Mouse (Mus musculus) C2C12 (cell line): ENCODE data around the gene Eps8l3. TPM values are rescaled to one million over a fixed set of nuclear protein-coding genes. Genes with fewer than 3 reads are reported as not detected.

ENCODE experiments used
- H3K27me3 ChIP-seq: one replicate; pipeline ENCODE4 v1.6.1; 2011; ENCODE audit not compliant: control insufficient read depth, insufficient read depth, insufficient read length
- H3K36me3 ChIP-seq: one replicate; pipeline ENCODE4 v1.6.1; 2011; ENCODE audit not compliant: control insufficient read depth, insufficient read depth
- H3K4me3 ChIP-seq: one replicate; pipeline ENCODE4 v1.5.1; 2011; ENCODE audit warnings: mild to moderate bottlenecking, control low read depth; ENCODE audit not compliant: poor library complexity, insufficient read depth, severe bottlenecking
- H3K79me2 ChIP-seq: one replicate; pipeline ENCODE4 v1.6.1; 2011; ENCODE audit not compliant: control insufficient read depth, insufficient read depth
- H3K79me3 ChIP-seq: one replicate; pipeline ENCODE4 v1.6.1; 2011; ENCODE audit warnings: low read depth, control low read depth
- H3ac ChIP-seq: one replicate; pipeline ENCODE3; 2011; ENCODE audit warnings: low read depth; ENCODE audit not compliant: control insufficient read depth, insufficient read length
- CEBPB ChIP-seq: IDR thresholded peaks from one replicate; pipeline ENCODE4 v1.6.1; 2011; ENCODE audit warnings: low read depth, mild to moderate bottlenecking, control low read depth, moderate library complexity
- CTCF ChIP-seq: IDR thresholded peaks from one replicate; pipeline ENCODE4 v1.5.1; 2011; ENCODE audit not compliant: control insufficient read depth, insufficient read depth, insufficient read length
- FOSL1 ChIP-seq: IDR thresholded peaks from one replicate; pipeline ENCODE4 v1.8.0; 2011; ENCODE audit warnings: mild to moderate bottlenecking, low read length; ENCODE audit not compliant: poor library complexity, insufficient read depth, severe bottlenecking
- MAX ChIP-seq: IDR thresholded peaks from one replicate; pipeline ENCODE4 v1.6.1; 2011; ENCODE audit warnings: mild to moderate bottlenecking, control low read depth
- MYOD1 ChIP-seq: IDR thresholded peaks from one replicate; pipeline ENCODE4 v1.6.1; 2011; ENCODE audit warnings: low read depth; ENCODE audit not compliant: control insufficient read depth, insufficient read length
- MYOG ChIP-seq: IDR thresholded peaks from one replicate; pipeline ENCODE4 v1.6.1; 2011; ENCODE audit not compliant: control insufficient read depth, insufficient read length; ENCODE audit errors: extremely low read depth
- USF1 ChIP-seq: IDR thresholded peaks from one replicate; pipeline ENCODE4 v1.6.1; 2011; ENCODE audit warnings: low read depth, mild to moderate bottlenecking, control low read depth, moderate library complexity
- polyA plus RNA-seq: library from polyadenylated mRNA; unstranded; fragments of >200 nt; fragmentation: generic; extraction: Trizol; gene quantifications from one replicate; pipeline ENCODE4 v1.2.1, GENCODE M21; 2012; ENCODE audit warnings: missing spikeins

The Eps8l3 gene
- polyA plus RNA-seq, 1 experiment, result not detected

DNA sequence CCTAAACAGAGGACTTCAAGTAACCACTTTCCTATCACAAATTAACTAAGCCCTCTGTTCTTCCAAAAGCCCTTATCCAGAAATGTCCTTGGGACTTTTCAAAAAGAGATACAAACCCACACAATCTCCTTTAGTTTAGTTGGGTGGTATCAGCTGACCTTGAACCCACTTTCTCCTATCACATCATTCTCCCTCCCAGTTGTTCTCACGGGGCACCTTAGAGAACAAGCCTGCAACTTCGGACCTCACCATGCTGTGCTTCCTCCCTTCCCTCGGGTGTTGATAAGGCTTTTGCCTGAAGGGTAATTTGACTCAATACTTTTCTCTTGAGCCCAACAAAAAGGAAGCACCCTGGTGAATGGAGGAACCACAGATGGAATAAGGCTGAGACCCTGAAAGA is 58.9 kb downstream of the Eps8l3 start:
- Histone ChIP-seq H3ac (no peak overlapping the region), H3K79me3 (no peaks in the 10 kb centered on the region), H3K79me2 (no peaks in the 10 kb centered on the region), H3K4me3 (no peak overlapping the region), H3K27me3 (peaks cover 5% of the 10 kb centered on the region), H3K36me3 (no peaks in the 10 kb centered on the region)
- TF ChIP-seq MAX (no peak), CTCF (no peak)

DNA sequence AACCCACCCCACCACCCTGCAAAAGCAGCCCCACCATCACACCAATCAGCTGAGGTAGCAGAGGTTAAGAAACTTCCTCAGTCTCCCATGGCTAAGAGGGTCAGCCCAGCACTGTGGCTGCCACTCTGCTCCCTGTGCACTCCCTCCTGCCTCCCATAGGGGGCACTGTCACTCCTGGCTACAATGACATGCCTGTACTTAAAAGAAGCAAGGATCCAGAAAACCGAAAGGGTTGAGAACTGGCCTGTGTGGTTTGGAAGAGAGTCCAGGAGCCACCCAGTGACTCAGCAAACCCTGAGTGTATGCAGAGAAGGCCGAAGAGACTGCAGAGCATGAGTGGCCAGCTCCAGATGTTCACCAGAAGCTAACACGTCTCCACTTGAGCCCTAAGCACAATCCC is 62.4 kb downstream of the Eps8l3 start:
- no peaks in the 10 kb centered on the region for H3K79me3 ChIP-seq
- no peak overlapping the region for H3K4me3 ChIP-seq
- no peaks in the 10 kb centered on the region for H3K36me3 ChIP-seq
- no peaks in the 10 kb centered on the region for H3K27me3 ChIP-seq
- H3ac ChIP-seq, result no peak overlapping the region
- no peaks in the 10 kb centered on the region for H3K79me2 ChIP-seq
- TF ChIP-seq CTCF (peak; percentile 70), CEBPB (no peak)

DNA sequence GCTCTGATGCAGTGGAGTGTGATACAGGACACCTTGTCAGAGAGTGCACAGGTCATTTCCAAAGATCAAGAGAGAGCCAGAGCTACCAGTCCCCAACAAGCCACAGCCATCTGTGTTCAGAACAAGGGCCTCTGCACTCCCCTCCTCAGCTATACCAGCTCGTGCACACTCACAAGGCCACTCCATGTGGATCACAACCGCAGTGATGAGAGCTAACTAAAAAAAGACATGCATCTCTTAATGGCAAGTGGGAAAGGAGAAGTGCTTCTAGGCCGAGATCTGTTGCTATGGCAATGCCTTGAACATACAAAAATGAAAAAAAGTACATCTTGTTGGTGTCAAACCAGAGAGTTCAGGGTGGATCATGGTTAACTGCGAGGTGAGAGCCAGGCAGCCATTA is 62.8 kb downstream of the Eps8l3 start:
- Histone ChIP-seq H3K27me3 (no peaks in the 10 kb centered on the region), H3ac (no peak overlapping the region), H3K79me3 (no peaks in the 10 kb centered on the region), H3K79me2 (no peaks in the 10 kb centered on the region), H3K36me3 (no peaks in the 10 kb centered on the region), H3K4me3 (no peak overlapping the region)
- TF ChIP-seq FOSL1, result no peak
- no peak for TF ChIP-seq MAX
- TF ChIP-seq MYOG, result no peak
- TF ChIP-seq CTCF, result no peak
- TF ChIP-seq MYOD1, result no peak
- no peak for TF ChIP-seq CEBPB
- no peak for TF ChIP-seq USF1

DNA sequence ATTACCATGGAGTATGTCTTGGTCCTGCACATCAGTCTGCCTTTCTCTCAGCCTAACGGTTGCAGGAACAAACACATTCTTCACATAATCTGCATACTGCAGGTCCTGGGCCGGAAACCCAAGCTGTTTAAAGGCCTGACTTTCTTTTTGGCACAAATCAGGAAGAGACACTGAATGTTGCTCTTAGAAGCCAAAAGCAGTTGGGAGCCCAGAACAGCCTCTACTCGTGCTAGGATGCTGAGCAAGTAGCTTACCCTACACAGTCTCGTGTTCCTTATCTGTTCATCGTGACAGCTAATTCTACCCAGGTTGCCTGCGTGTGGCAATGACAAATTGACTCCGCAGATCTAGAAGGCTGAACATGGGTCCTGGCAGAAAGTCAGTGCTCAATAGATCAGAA is 63.5 kb downstream of the Eps8l3 start:
- no peaks in the 10 kb centered on the region for H3K36me3 ChIP-seq
- TF ChIP-seq CEBPB (no peak), MAX (no peak), CTCF (no peak), FOSL1 (no peak), MYOG (no peak), USF1 (no peak), MYOD1 (no peak)

DNA sequence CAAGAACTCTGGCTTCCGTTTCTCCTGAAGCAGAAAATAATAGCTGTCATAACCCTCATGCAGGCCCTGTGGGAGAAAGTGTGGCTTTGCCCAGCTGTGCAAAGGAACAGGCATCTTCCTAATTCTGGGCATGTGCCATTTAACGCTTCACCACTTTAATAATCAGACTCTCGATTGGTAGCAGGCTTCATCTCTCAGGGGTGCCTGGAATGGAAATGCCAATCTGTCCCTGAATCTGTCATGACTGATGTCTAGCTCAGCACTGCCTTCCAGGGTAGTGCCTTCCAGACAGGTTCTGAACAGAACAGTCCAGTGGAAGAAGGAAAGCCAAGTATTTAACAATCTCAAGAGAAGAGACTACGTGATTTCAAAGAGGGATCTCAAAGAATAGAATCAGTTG is 64.2 kb downstream of the Eps8l3 start:
- H3K79me3 ChIP-seq, result no peaks in the 10 kb centered on the region
- no peak overlapping the region for H3ac ChIP-seq
- no peaks in the 10 kb centered on the region for H3K36me3 ChIP-seq
- TF ChIP-seq CTCF (no peak), CEBPB (no peak), MAX (no peak), MYOG (no peak), MYOD1 (no peak), FOSL1 (no peak), USF1 (no peak)
- H3K79me2 ChIP-seq, result no peaks in the 10 kb centered on the region
- no peak overlapping the region for H3K4me3 ChIP-seq
- H3K27me3 ChIP-seq, result peaks cover 3% of the 10 kb centered on the region

More for the DNA sequence above, 63.5 kb downstream of the Eps8l3 start:
- Histone ChIP-seq H3ac (no peak overlapping the region), H3K4me3 (no peak overlapping the region), H3K27me3 (no peaks in the 10 kb centered on the region), H3K79me2 (no peaks in the 10 kb centered on the region), H3K79me3 (no peaks in the 10 kb centered on the region)

Other genes starting within 250 kb of the Eps8l3 start
- gene Gm10961, start 245.9 kb upstream of the Eps8l3 start, polyA plus RNA-seq, result not detected
- gene Strip1, start 245.5 kb upstream of the Eps8l3 start, polyA plus RNA-seq, result 35.2 TPM
- gene Ahcyl1, start 180.7 kb upstream of the Eps8l3 start, polyA plus RNA-seq, result 72.1 TPM
- 169 TPM for gene Csf1, start 116.8 kb upstream of the Eps8l3 start, polyA plus RNA-seq
- 20.7 TPM for gene Gstm5, start 18.6 kb downstream of the Eps8l3 start, polyA plus RNA-seq
- gene Gstm7, start 54.6 kb downstream of the Eps8l3 start, polyA plus RNA-seq, result 0.21 TPM
- gene Gstm6, start 66.5 kb downstream of the Eps8l3 start, polyA plus RNA-seq, result not detected
- gene Gstm3, start 92.1 kb downstream of the Eps8l3 start, polyA plus RNA-seq, result not detected
- gene Gstm2, start 109.2 kb downstream of the Eps8l3 start, polyA plus RNA-seq, result 7.7 TPM
- 89.8 TPM for gene Gstm1, start 140.7 kb downstream of the Eps8l3 start, polyA plus RNA-seq
- 0.39 TPM for gene Gstm4, start 167.7 kb downstream of the Eps8l3 start, polyA plus RNA-seq
- 58.3 TPM for gene Ampd2, start 209.4 kb downstream of the Eps8l3 start, polyA plus RNA-seq
- gene Gnat2, start 215.6 kb downstream of the Eps8l3 start, polyA plus RNA-seq, result 1.1 TPM